Mouse (Mus musculus) stomach, embryonic 16.5 days (tissue): ENCODE measurements around the gene Phldb1. TPM values are rescaled to one million over a fixed set of nuclear protein-coding genes. Genes with fewer than 3 reads are reported as not detected.
A peak's percentile ranks its signal among the peaks of the same experiment; 100 is the strongest.

Experiments used
- ATAC-seq: fragments of 200-750 bp; cut with Nextera tagmentation; 2 replicates; pipeline ENCODE4 v1.8.0; 2017; ENCODE audit warnings: moderate number of reproducible peaks, moderate TSS enrichment; ENCODE audit not compliant: insufficient read depth, low FRiP score
- H3K27ac ChIP-seq: fragments of 300-500 bp; sonication (generic); 2 replicates; pipeline ENCODE4 v1.5.1; 2014; ENCODE audit warnings: low read length
- H3K27me3 ChIP-seq: fragments of 300-500 bp; sonication (generic); 2 replicates; pipeline ENCODE4 v1.6.1; 2014; ENCODE audit warnings: low read length, control low read depth, mixed read lengths; ENCODE audit not compliant: control insufficient read depth, insufficient read depth
- H3K36me3 ChIP-seq: fragments of 300-500 bp; sonication (generic); 2 replicates; pipeline ENCODE4 v1.6.1; 2014; ENCODE audit warnings: low read length; ENCODE audit not compliant: control insufficient read depth, insufficient read depth
- H3K4me1 ChIP-seq: fragments of 300-500 bp; sonication (generic); 2 replicates; pipeline ENCODE4 v1.6.1; 2014; ENCODE audit warnings: low read length, control low read depth, mixed read lengths; ENCODE audit not compliant: control insufficient read depth, insufficient read depth
- H3K4me2 ChIP-seq: fragments of 300-500 bp; sonication (generic); 2 replicates; pipeline ENCODE4 v1.6.1; 2014; ENCODE audit warnings: low read depth, low read length, mixed read lengths
- H3K4me3 ChIP-seq: fragments of 300-500 bp; sonication (generic); replicated peaks from 2 replicates; pipeline ENCODE4 v1.5.1; 2014; ENCODE audit warnings: mild to moderate bottlenecking, low read length
- H3K9ac ChIP-seq: fragments of 300-500 bp; sonication (generic); 2 replicates; pipeline ENCODE4 v1.6.1; 2014; ENCODE audit warnings: low read length
- H3K9me3 ChIP-seq: fragments of 300-500 bp; sonication (generic); replicated peaks from 2 replicates; pipeline ENCODE4 v1.6.1; 2016; ENCODE audit warnings: low read length, control low read depth; ENCODE audit not compliant: control insufficient read depth
- WGBS: fragments of 180-500 bp; shearing (Covaris S2); extraction: QIAGEN DNeasy Blood & Tissue Kit; methylation state at CpG from one replicate; pipeline ENCODE4 v1.1.7; 2014; 5-methylcytosine and 5-hydroxymethylcytosine counted together
- polyA plus RNA-seq: library from polyadenylated mRNA; unstranded; fragments of >200 nt; fragmentation: Nextera tagmentation; extraction: Ambion mirVana; gene quantifications from 2 replicates; pipeline ENCODE4 v1.2.1, GENCODE M21; 2015

Gene Phldb1
- polyA plus RNA-seq, 1 experiment from 2014 or later = 24.5 TPM

- no peak overlapping the region for H3K9ac ChIP-seq
- peaks cover 4% of the 10 kb centered on the region; the same call in 1 of the 2 replicates for H3K36me3 ChIP-seq
- H3K4me1 ChIP-seq = peaks cover 7% of the 10 kb centered on the region; the same call in 1 of the 2 replicates
- H3K27me3 ChIP-seq = no peaks in the 10 kb centered on the region
- no peak overlapping the region for H3K4me2 ChIP-seq
- H3K27ac ChIP-seq = peak overlapping the region; percentile 17; the same call in 1 of the 2 replicates
- H3K9me3 ChIP-seq = no peaks in the 10 kb centered on the region
- peak; percentile 48; the same call in 1 of the 2 replicates for ATAC-seq
- 36% methylated on average over 14 of the region's 14 CpGs for WGBS
- no peak overlapping the region for H3K4me3 ChIP-seq
These were observed 49.4 kb downstream of the Phldb1 start for GRCm38 (mm10) chr9:44685346-44686330.

GRCm38 (mm10) chr9:44683046-44683445 is 52.0 kb downstream of the Phldb1 start:
- Histone ChIP-seq H3K9me3 (peaks cover 3% of the 10 kb centered on the region; the same call in 1 of the 2 replicates), H3K4me3 (no peak overlapping the region), H3K27ac (no peak overlapping the region), H3K36me3 (0 out of 2 replicates have a peak, but pooled peaks cover under 1% of the 10 kb centered on the region), H3K4me2 (no peak overlapping the region), H3K27me3 (no peaks in the 10 kb centered on the region), H3K4me1 (peaks cover 7% of the 10 kb centered on the region; the same call in 1 of the 2 replicates), H3K9ac (no peak overlapping the region)
- 84% methylated on average over 8 of the region's 8 CpGs for WGBS
- ATAC-seq = no peak

GRCm38 (mm10) chr9:44679565-44679964 is 55.4 kb downstream of the Phldb1 start:
- H3K27ac ChIP-seq = no peak overlapping the region
- H3K9ac ChIP-seq = no peak overlapping the region
- H3K4me2 ChIP-seq = no peak overlapping the region
- 68% methylated on average over 5 of the region's 5 CpGs for WGBS
- H3K9me3 ChIP-seq = peaks cover 3% of the 10 kb centered on the region; the same call in 1 of the 2 replicates
- no peak overlapping the region for H3K4me3 ChIP-seq
- no peaks in the 10 kb centered on the region for H3K36me3 ChIP-seq
- no peak for ATAC-seq
- H3K4me1 ChIP-seq = no peaks in the 10 kb centered on the region
- H3K27me3 ChIP-seq = no peaks in the 10 kb centered on the region

- Histone ChIP-seq H3K27ac (no peak overlapping the region), H3K9me3 (peaks cover 3% of the 10 kb centered on the region; the same call in 1 of the 2 replicates), H3K4me3 (no peak overlapping the region), H3K27me3 (no peaks in the 10 kb centered on the region), H3K9ac (no peak overlapping the region), H3K4me1 (no peaks in the 10 kb centered on the region), H3K4me2 (no peak overlapping the region), H3K36me3 (no peaks in the 10 kb centered on the region)
- WGBS = 80% methylated on average over 2 of the region's 2 CpGs
- ATAC-seq = no peak
These were observed 56.6 kb downstream of the Phldb1 start for GRCm38 (mm10) chr9:44678288-44678871.

- no peaks in the 10 kb centered on the region for H3K27me3 ChIP-seq
- H3K9ac ChIP-seq = no peak within 1 kb of the TSS
- H3K36me3 ChIP-seq = no peaks in the 10 kb centered on the region
- H3K27ac ChIP-seq = no peak within 1 kb of the TSS
- no peaks in the 10 kb centered on the region; the same call in 1 of the 2 replicates for H3K9me3 ChIP-seq
- no peaks in the 10 kb centered on the region for H3K4me1 ChIP-seq
- H3K4me3 ChIP-seq = no peak within 1 kb of the TSS
- WGBS = 74% methylated on average over 3 of the region's 3 CpGs
- ATAC-seq = no peak
- no peak within 1 kb of the TSS for H3K4me2 ChIP-seq
These were observed 62.0 kb downstream of the Phldb1 start, which contains the start of gene Treh for GRCm38 (mm10) chr9:44673005-44673404. Treh (plus strand) TSS chr9:44673233.

GRCm38 (mm10) chr9:44672291-44672865 is 62.6 kb downstream of the Phldb1 start:
- Histone ChIP-seq H3K27ac (no peak overlapping the region), H3K4me2 (no peak overlapping the region), H3K4me3 (no peak overlapping the region), H3K9me3 (no peaks in the 10 kb centered on the region; the same call in 1 of the 2 replicates), H3K9ac (no peak overlapping the region), H3K27me3 (no peaks in the 10 kb centered on the region), H3K36me3 (no peaks in the 10 kb centered on the region), H3K4me1 (no peaks in the 10 kb centered on the region)
- WGBS = 69% methylated on average over 2 of the region's 2 CpGs
- ATAC-seq = no peak

GRCm38 (mm10) chr9:44671416-44671815 is 63.6 kb downstream of the Phldb1 start:
- no peak overlapping the region for H3K9ac ChIP-seq
- H3K36me3 ChIP-seq = no peaks in the 10 kb centered on the region
- H3K4me2 ChIP-seq = no peak overlapping the region
- no peak overlapping the region for H3K27ac ChIP-seq
- H3K4me1 ChIP-seq = no peaks in the 10 kb centered on the region
- no peak for ATAC-seq
- no peaks in the 10 kb centered on the region; the same call in 1 of the 2 replicates for H3K9me3 ChIP-seq
- H3K27me3 ChIP-seq = no peaks in the 10 kb centered on the region
- 88% methylated on average over 5 of the region's 5 CpGs for WGBS
- no peak overlapping the region for H3K4me3 ChIP-seq

GRCm38 (mm10) chr9:44663706-44664105 is 71.3 kb downstream of the Phldb1 start:
- WGBS = 86% methylated on average over 6 of the region's 6 CpGs

More at GRCm38 (mm10) chr9:44663706-44664105, 71.3 kb downstream of the Phldb1 start:
- Histone ChIP-seq H3K36me3 (no peaks in the 10 kb centered on the region), H3K4me2 (no peak overlapping the region), H3K9ac (no peak overlapping the region), H3K27me3 (no peaks in the 10 kb centered on the region), H3K4me3 (no peak overlapping the region), H3K27ac (no peak overlapping the region), H3K4me1 (no peaks in the 10 kb centered on the region), H3K9me3 (no peaks in the 10 kb centered on the region)
- ATAC-seq = no peak
